Mouse (Mus musculus) forelimb bud, embryonic 11.5 days (tissue): ENCODE data around the gene Ranbp9.
"Not testable (repeated sequence)": the region's sequence is repeated elsewhere in the genome, so short reads cannot be mapped to it uniquely, and the experiment has no call there.

Source experiments
- DNase-seq: peaks from one replicate; pipeline ENCODE4 v3.0.0-alpha.2; 2012; ENCODE audit warnings: low read depth, low spot score

Gene Ranbp9

GRCm38 (mm10) chr13:43496660-43497059 lies 15.6 kb upstream of the Ranbp9 start:
- no peak for DNase-seq

- no peak for DNase-seq
These were observed 14.6 kb upstream of the Ranbp9 start for GRCm38 (mm10) chr13:43495645-43496044.

- DNase-seq, result no peak
These were observed 12.6 kb upstream of the Ranbp9 start for GRCm38 (mm10) chr13:43493725-43494124.

- DNase-seq, result no peak
These were observed 12.0 kb upstream of the Ranbp9 start for GRCm38 (mm10) chr13:43493058-43493481.

GRCm38 (mm10) chr13:43486501-43487213 lies 5.6 kb upstream of the Ranbp9 start:
- DNase-seq, result no peak

GRCm38 (mm10) chr13:43485278-43485976 lies 4.3 kb upstream of the Ranbp9 start:
- DNase-seq, result no peak

- DNase-seq, result no peak
These were observed 1.7 kb upstream of the Ranbp9 start for GRCm38 (mm10) chr13:43482782-43483181.

- DNase-seq, result no peak
These were observed 770 bp upstream of the Ranbp9 start for GRCm38 (mm10) chr13:43481859-43482245.

- DNase-seq, result no peak
These were observed 506 bp downstream of the Ranbp9 start for GRCm38 (mm10) chr13:43480595-43480956.

GRCm38 (mm10) chr13:43479767-43480571 lies 1.1 kb downstream of the Ranbp9 start:
- no peak for DNase-seq

GRCm38 (mm10) chr13:43479024-43479705 lies 1.9 kb downstream of the Ranbp9 start:
- DNase-seq, result no peak

GRCm38 (mm10) chr13:43478586-43478985 lies 2.5 kb downstream of the Ranbp9 start:
- no peak for DNase-seq

GRCm38 (mm10) chr13:43477098-43477697 lies 3.9 kb downstream of the Ranbp9 start:
- no peak for DNase-seq

GRCm38 (mm10) chr13:43476226-43476625 lies 4.9 kb downstream of the Ranbp9 start:
- no peak for DNase-seq

GRCm38 (mm10) chr13:43474722-43475121 lies 6.4 kb downstream of the Ranbp9 start:
- DNase-seq, result no peak

- not testable (repeated sequence) for DNase-seq
These were observed 9.2 kb downstream of the Ranbp9 start for GRCm38 (mm10) chr13:43471861-43472260.

- DNase-seq, result no peak
These were observed 11.5 kb downstream of the Ranbp9 start for GRCm38 (mm10) chr13:43469607-43470006.

GRCm38 (mm10) chr13:43464605-43465004 lies 16.5 kb downstream of the Ranbp9 start:
- DNase-seq, result no peak

- no peak for DNase-seq
These were observed 23.9 kb downstream of the Ranbp9 start for GRCm38 (mm10) chr13:43457161-43457560.

- no peak for DNase-seq
These were observed 26.7 kb downstream of the Ranbp9 start for GRCm38 (mm10) chr13:43454431-43454830.

- DNase-seq, result no peak
These were observed 28.1 kb downstream of the Ranbp9 start for GRCm38 (mm10) chr13:43452843-43453605.
